Mouse (Mus musculus) intestine, postnatal 0 days (tissue): Measurements from ENCODE around the gene Strip1. TPM values are rescaled to one million over a fixed set of nuclear protein-coding genes. Genes with fewer than 3 reads are reported as not detected.

Source experiments
- ATAC-seq: fragments of 200-750 bp; cut with Nextera tagmentation; 2 replicates; pipeline ENCODE4 v1.8.0; 2017; ENCODE audit warnings: mild to moderate bottlenecking, moderate TSS enrichment, moderate library complexity
- H3K27ac ChIP-seq: fragments of 300-500 bp; sonication (generic); 2 replicates; pipeline ENCODE4 v1.5.1; 2014; ENCODE audit warnings: mild to moderate bottlenecking, low read depth, low read length, moderate library complexity
- H3K27me3 ChIP-seq: fragments of 300-500 bp; sonication (generic); replicated peaks from 2 replicates; pipeline ENCODE4 v1.6.1; 2014; ENCODE audit warnings: low read length, mixed read lengths; ENCODE audit not compliant: control insufficient read depth, insufficient read depth
- H3K36me3 ChIP-seq: fragments of 300-500 bp; sonication (generic); 2 replicates; pipeline ENCODE4 v1.6.1; 2014; ENCODE audit warnings: mild to moderate bottlenecking, moderate library complexity; ENCODE audit not compliant: control insufficient read depth, insufficient read depth
- H3K4me1 ChIP-seq: fragments of 300-500 bp; sonication (generic); replicated peaks from 2 replicates; pipeline ENCODE4 v1.6.1; 2014; ENCODE audit warnings: antibody characterized with exemption, low read length, mixed read lengths; ENCODE audit not compliant: control insufficient read depth, insufficient read depth
- H3K4me2 ChIP-seq: fragments of 300-500 bp; sonication (generic); replicated peaks from 2 replicates; pipeline ENCODE4 v1.6.1; 2014; ENCODE audit warnings: low read depth, mild to moderate bottlenecking, moderate library complexity
- H3K4me3 ChIP-seq: fragments of 300-500 bp; sonication (generic); 2 replicates; pipeline ENCODE4 v1.5.1; 2014; ENCODE audit warnings: low read depth, low read length
- H3K9ac ChIP-seq: fragments of 300-500 bp; sonication (generic); 2 replicates; pipeline ENCODE4 v1.6.1; 2014; ENCODE audit warnings: mild to moderate bottlenecking, low read depth, low read length
- H3K9me3 ChIP-seq: fragments of 300-500 bp; sonication (generic); 2 replicates; pipeline ENCODE4 v1.6.1; 2016; ENCODE audit warnings: mixed run types; ENCODE audit not compliant: control insufficient read depth
- CTCF ChIP-seq: sonication (generic); IDR thresholded peaks from 2 replicates; pipeline ENCODE4 v1.5.1; 2016; ENCODE audit warnings: low read depth, mild to moderate bottlenecking, control low read depth, antibody characterized with exemption, moderate library complexity
- WGBS: fragments of 180-500 bp; shearing (Covaris S2); extraction: QIAGEN DNeasy Blood & Tissue Kit; methylation state at CpG from one replicate; pipeline ENCODE4 v1.1.7; 2014; 5-methylcytosine and 5-hydroxymethylcytosine counted together
- polyA plus RNA-seq: library from polyadenylated mRNA; unstranded; fragments of >200 nt; fragmentation: Nextera tagmentation; extraction: Ambion mirVana; gene quantifications from 2 replicates; pipeline ENCODE4 v1.2.1, GENCODE M21; 2015

The Strip1 gene
- polyA plus RNA-seq, result 17.8 and 18.0 TPM in 2 replicates

DNA sequence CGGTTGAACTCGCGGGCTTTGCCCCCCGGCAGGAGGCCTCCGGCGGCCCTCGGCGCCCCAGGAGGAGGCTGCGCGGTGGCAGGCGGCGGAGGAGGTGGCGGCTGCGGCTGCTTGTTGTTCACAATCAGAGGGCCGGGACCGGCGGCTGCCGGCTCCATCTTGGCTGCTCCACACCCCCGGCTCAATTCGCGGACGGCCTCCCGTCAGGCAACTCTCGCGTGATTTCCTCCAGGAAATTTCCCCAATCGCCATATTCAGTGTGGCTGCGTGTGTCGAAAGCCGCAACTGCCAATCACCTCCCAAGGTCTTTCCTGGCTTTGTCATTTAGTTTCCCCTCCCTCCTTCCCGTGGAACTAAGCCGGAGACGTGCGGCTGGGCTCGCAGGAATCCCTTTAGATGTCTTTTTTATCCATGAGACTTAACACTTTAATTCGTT, at the start of gene Strip1:
Strip1 (minus strand) TSS at position 172 of the 436 bp plus-strand sequence.
- peak within 1 kb of the TSS; percentile 99 for H3K4me3 ChIP-seq
- no peaks in the 10 kb centered on the region for H3K27me3 ChIP-seq
- peak within 1 kb of the TSS; percentile 75 for H3K4me2 ChIP-seq
- H3K27ac ChIP-seq, result peak within 1 kb of the TSS; percentile 84
- no peaks in the 10 kb centered on the region for H3K4me1 ChIP-seq
- under 1% methylated on average over 35 of the region's 35 CpGs for WGBS
- no peaks in the 10 kb centered on the region for H3K9me3 ChIP-seq
- peaks cover 15% of the 10 kb centered on the region for H3K36me3 ChIP-seq
- no peak for TF ChIP-seq CTCF
- H3K9ac ChIP-seq, result peak within 1 kb of the TSS; percentile 98
- ATAC-seq, result peak; percentile 97

DNA sequence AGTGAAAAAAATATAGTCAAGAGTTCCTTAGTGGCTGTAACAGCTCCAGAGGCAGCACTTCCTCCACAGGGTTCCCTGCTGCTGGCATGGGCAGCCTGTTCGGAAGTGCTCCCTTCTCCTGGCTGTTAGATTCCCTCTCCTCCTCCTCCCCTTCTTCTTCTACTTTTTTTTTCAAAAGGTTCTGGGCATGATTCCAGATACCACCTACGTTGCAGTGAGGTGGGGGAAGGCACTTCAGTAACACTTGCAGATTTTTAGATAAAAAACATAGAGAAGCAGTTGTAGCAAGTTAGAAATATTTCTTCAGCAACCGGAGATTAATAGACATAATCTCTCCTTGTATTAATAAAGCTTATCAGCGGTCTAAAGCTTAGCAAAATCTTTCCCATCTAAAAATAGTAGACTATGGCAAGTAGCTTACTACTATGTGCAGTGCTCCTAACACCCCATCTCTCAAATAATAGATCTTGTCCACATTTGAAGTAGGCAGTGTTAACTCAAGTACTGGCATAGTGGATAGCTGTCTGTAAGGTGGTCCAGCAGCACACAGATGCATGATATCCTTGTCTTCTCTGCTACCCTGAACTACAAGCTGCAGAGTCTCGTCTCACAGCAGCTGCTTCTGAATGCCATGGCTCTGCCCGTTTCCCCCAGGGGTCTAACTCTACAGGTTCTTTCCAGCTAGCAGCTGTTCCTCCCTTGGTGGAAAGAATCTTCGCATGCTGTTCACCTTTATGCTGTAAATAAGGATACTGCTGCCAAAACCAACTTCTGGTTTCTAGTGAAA, 49.5 kb upstream of the Strip1 start:
- 39% methylated on average over 7 of the region's 7 CpGs for WGBS
- no peak overlapping the region for H3K4me2 ChIP-seq
- no peaks in the 10 kb centered on the region for H3K9me3 ChIP-seq
- H3K4me3 ChIP-seq, result no peak overlapping the region
- no peak overlapping the region for H3K27ac ChIP-seq
- no peak overlapping the region for H3K9ac ChIP-seq
- 0 out of 2 replicates have a peak, but pooled peaks cover 3% of the 10 kb centered on the region for H3K4me1 ChIP-seq
- no peaks in the 10 kb centered on the region; the same call in 1 of the 2 replicates for H3K36me3 ChIP-seq
- no peak for TF ChIP-seq CTCF
- no peak for ATAC-seq
- no peaks in the 10 kb centered on the region for H3K27me3 ChIP-seq

DNA sequence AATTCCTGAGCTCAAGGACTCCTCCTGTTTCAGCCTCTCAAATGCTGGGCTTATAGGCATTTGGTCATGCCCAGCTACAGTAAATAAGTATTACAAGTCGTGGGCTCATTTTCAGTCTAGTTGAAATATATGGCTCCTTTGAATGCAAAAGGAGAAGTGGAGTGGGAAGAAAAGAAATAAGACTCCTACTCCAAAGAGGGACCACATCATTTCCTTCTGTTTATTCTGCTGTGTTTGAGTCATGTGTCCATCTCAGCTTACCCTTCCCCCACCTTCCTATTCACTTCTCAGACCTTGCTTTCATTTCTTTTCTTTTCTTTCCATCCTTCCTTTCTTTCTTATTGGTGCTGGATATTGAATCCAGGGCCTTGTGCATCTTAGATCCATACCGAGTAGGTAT, 40.0 kb upstream of the Strip1 start:
- WGBS, result 90% methylated on average over 2 of the region's 2 CpGs
- no peak overlapping the region for H3K9ac ChIP-seq
- H3K27me3 ChIP-seq, result no peaks in the 10 kb centered on the region
- no peak overlapping the region for H3K27ac ChIP-seq
- no peak for ATAC-seq
- H3K4me3 ChIP-seq, result no peak overlapping the region
- no peaks in the 10 kb centered on the region for H3K9me3 ChIP-seq
- H3K36me3 ChIP-seq, result peaks cover 82% of the 10 kb centered on the region
- TF ChIP-seq CTCF, result no peak
- no peak overlapping the region for H3K4me2 ChIP-seq
- H3K4me1 ChIP-seq, result no peaks in the 10 kb centered on the region

DNA sequence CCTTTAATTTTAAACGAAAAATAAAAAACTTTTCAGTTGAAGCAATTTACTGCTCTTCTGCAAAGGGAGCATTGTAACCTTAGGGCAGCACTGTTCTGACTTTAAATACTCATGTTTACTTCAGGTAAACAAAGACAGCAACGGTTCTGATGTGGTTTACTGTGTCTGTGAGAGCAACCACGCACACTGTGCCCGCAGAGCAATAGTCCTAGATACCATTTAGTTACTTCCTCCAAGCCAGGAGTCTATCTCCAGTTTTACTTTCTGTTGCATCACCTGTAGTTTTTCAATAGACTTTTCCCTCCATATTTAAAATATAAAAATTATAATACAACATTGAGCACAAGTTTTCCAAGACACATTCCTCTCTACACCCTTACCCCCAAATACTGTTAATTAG, 39.0 kb upstream of the Strip1 start:
- ATAC-seq, result no peak
- 59% methylated on average over 4 of the region's 4 CpGs for WGBS
- Histone ChIP-seq H3K36me3 (peaks cover 88% of the 10 kb centered on the region), H3K27me3 (no peaks in the 10 kb centered on the region), H3K4me1 (no peaks in the 10 kb centered on the region), H3K27ac (no peak overlapping the region), H3K4me2 (no peak overlapping the region), H3K9me3 (no peaks in the 10 kb centered on the region), H3K9ac (no peak overlapping the region), H3K4me3 (no peak overlapping the region)
- no peak for TF ChIP-seq CTCF

DNA sequence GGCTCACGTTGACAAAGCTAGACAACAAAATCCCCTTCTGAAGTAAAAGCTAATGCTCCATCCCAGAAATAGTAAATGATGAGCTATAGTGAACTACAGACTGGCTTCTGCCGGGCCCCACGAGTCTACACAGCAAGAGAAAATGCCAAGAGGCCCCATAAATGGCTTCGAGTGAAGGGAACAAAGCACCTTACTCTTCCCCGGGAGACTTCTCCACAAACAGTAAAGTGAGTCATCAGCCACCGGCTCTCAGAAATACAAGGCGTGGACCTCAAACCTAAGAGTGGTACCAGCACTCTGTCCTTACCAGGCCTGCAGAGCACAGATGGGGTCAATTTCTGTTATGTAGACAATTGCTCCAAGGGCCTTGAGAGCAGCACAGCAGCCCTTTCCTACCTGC, 37.3 kb upstream of the Strip1 start:
- 76% methylated on average over 7 of the region's 7 CpGs for WGBS
- Histone ChIP-seq H3K4me3 (no peak overlapping the region), H3K4me2 (no peak overlapping the region), H3K36me3 (peaks cover 82% of the 10 kb centered on the region), H3K27me3 (no peaks in the 10 kb centered on the region), H3K9me3 (no peaks in the 10 kb centered on the region), H3K27ac (no peak overlapping the region), H3K4me1 (no peaks in the 10 kb centered on the region), H3K9ac (no peak overlapping the region)
- no peak for TF ChIP-seq CTCF
- ATAC-seq, result no peak

DNA sequence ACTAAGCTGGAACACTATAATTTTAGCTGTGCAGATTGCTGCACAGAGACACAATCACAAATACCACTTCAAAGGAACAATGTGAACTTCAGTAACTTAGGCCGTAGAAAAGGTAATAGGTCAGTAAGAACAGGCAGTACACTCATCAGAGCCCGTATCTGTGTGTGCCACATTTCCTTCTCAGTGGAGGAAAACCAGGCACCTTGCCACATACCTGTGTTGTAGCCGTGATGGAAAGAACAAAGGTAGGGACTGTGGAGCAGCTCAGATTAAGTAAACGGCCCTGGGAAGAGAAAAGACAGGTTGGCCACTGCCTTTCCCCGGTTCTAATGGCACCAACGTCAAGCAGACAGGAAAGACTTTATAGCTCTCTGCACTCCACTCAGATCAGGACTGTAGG, 35.9 kb upstream of the Strip1 start:
- TF ChIP-seq CTCF, result no peak
- H3K36me3 ChIP-seq, result peaks cover 87% of the 10 kb centered on the region
- ATAC-seq, result no peak

More for the DNA sequence above, 35.9 kb upstream of the Strip1 start:
- no peak overlapping the region for H3K4me3 ChIP-seq
- no peaks in the 10 kb centered on the region for H3K4me1 ChIP-seq
- H3K9me3 ChIP-seq, result no peaks in the 10 kb centered on the region
- no peak overlapping the region for H3K9ac ChIP-seq
- H3K4me2 ChIP-seq, result no peak overlapping the region
- 80% methylated on average over 6 of the region's 6 CpGs for WGBS
- no peaks in the 10 kb centered on the region for H3K27me3 ChIP-seq
- H3K27ac ChIP-seq, result no peak overlapping the region
